Mouse (Mus musculus) lung, adult 2 months (tissue): ENCODE data around the gene Mtif3.

ENCODE experiments used
- CTCF ChIP-seq: fragments of 200-500 bp; IDR thresholded peaks from 2 replicates; pipeline ENCODE4 v1.5.1; 2011; ENCODE audit warnings: mild to moderate bottlenecking, low read length, control low read depth; ENCODE audit not compliant: insufficient read depth
- POLR2A ChIP-seq: fragments of 200-500 bp; IDR thresholded peaks from 2 replicates; pipeline ENCODE4 v1.6.1; 2011; ENCODE audit warnings: low read depth, mild to moderate bottlenecking, control low read depth, low read length, borderline replicate concordance; ENCODE audit errors: extremely low read depth

- no peak for TF ChIP-seq CTCF
- no peak for TF ChIP-seq POLR2A
Observed at GRCm38 (mm10) chr5:146919874-146920273, 43.7 kb downstream of the Mtif3 start.
